Mouse (Mus musculus): ENCODE results near the gene Lor. TPM values are rescaled to one million over a fixed set of nuclear protein-coding genes. Genes with fewer than 3 reads are reported as not detected.

Gene Lor
- polyA plus RNA-seq, 1 experiment from 2014 or later = 0.97 TPM

Small RNAs within 50 kb of the gene (microRNA-seq; reads per million reads assigned to microRNA genes)
- gene Gm25145 = not detected

Other genes with a start within 250 kb of the Lor start
- gene Pglyrp3, start 68.6 kb downstream of the Lor start, polyA plus RNA-seq (2015; fragmentation: Nextera tagmentation; extraction: Ambion mirVana) = not detected in 2 replicates
- gene Prr9, start 40.8 kb upstream of the Lor start, polyA plus RNA-seq (2015; fragmentation: Nextera tagmentation; extraction: Ambion mirVana) = not detected in 2 replicates
- gene Lelp1, start 59.6 kb upstream of the Lor start, polyA plus RNA-seq (2015; fragmentation: Nextera tagmentation; extraction: Ambion mirVana) = not detected in 2 replicates
- gene Sprr2a1, start 132.7 kb upstream of the Lor start, polyA plus RNA-seq (2015; fragmentation: Nextera tagmentation; extraction: Ambion mirVana) = not detected in 2 replicates
- 2.6 and 6.3 TPM in 2 replicates for gene Sprr2a2, start 132.8 kb upstream of the Lor start, polyA plus RNA-seq (2015; fragmentation: Nextera tagmentation; extraction: Ambion mirVana)
- 1.0 TPM in 1 of 2 replicates, not detected in the other for gene Sprr2a3, start 202.3 kb upstream of the Lor start, polyA plus RNA-seq (2015; fragmentation: Nextera tagmentation; extraction: Ambion mirVana)
- gene Sprr2b, start 233.5 kb upstream of the Lor start, polyA plus RNA-seq (2015; fragmentation: Nextera tagmentation; extraction: Ambion mirVana) = not detected in 2 replicates